Mouse (Mus musculus): ENCODE measurements around the gene Gng13.

GRCm38 (mm10) chr17:25762591-25762990, 45.6 kb downstream of the Gng13 start:
- TF ChIP-seq GATA1 (IDR thresholded peaks at IDR 0.05; ENCODE audit: low read length) (no peak), TAL1 (IDR thresholded peaks at IDR 0.05; ENCODE audit: low read length) (no peak)
